In genomic region chr2:181364487-181364859, GRCm38 (mm10) we compare ENCODE assay signal across 8 mouse cellular contexts. TPM values are rescaled to one million over a fixed set of nuclear protein-coding genes. Genes with fewer than 3 reads are reported as not detected.
DNase-seq lines count a peak whose midpoint lies in the region; ATAC-seq and TF ChIP-seq lines count a peak whose summit lies in the region.

No protein-coding gene starts in this region.

- H3K4me2 ChIP-seq in embryonic facial prominence, embryonic 11.5 days (ENCODE audit: low read depth, low read length) = peak overlapping the region; percentile 90
- H3K4me2 ChIP-seq in intestine, embryonic 14.5 days (ENCODE audit: low read length) = peak overlapping the region; percentile 76
- peak overlapping the region; percentile 99 for H3K4me2 ChIP-seq in neural tube, embryonic 13.5 days

- H3K4me3 ChIP-seq in lung, adult 2 months (replicated peaks; ENCODE audit: extremely low read depth, low read depth, low read length) = peak overlapping the region; percentile 91
- H3K4me3 ChIP-seq in embryonic facial prominence, embryonic 11.5 days (ENCODE audit: low read depth, low read length) = peak overlapping the region; percentile 90
- peak overlapping the region; percentile 84 for H3K4me3 ChIP-seq in intestine, embryonic 14.5 days (ENCODE audit: low read depth, low read length)
- peak overlapping the region; percentile 96 for H3K4me3 ChIP-seq in neural tube, embryonic 13.5 days

- peak overlapping the region; percentile 74; the same call in 1 of the 2 replicates for H3K27ac ChIP-seq in embryonic facial prominence, embryonic 11.5 days (replicated peaks; ENCODE audit: low read depth, low read length)
- peak overlapping the region; percentile 72; the same call in 1 of the 2 replicates for H3K27ac ChIP-seq in intestine, embryonic 14.5 days (ENCODE audit: low read depth)
- H3K27ac ChIP-seq in neural tube, embryonic 13.5 days (replicated peaks) = peak overlapping the region; percentile 92

- TF ChIP-seq CTCF in lung, adult 2 months (IDR thresholded peaks at IDR 0.05; ENCODE audit: insufficient read depth, low read length) = no peak

- H3K27me3 ChIP-seq in embryonic facial prominence, embryonic 11.5 days (ENCODE audit: control insufficient read depth, insufficient read depth, low read length) = no peaks in the 10 kb centered on the region
- no peaks in the 10 kb centered on the region for H3K27me3 ChIP-seq in intestine, embryonic 14.5 days (replicated peaks; ENCODE audit: control insufficient read depth, insufficient read depth, low read length)
- no peaks in the 10 kb centered on the region for H3K27me3 ChIP-seq in neural tube, embryonic 13.5 days

- no peak for TF ChIP-seq POLR2A in lung, adult 2 months (IDR thresholded peaks at IDR 0.05; ENCODE audit: borderline replicate concordance, extremely low read depth, low read depth, low read length)

- 5% methylated on average over 14 of the region's 14 CpGs for WGBS in lung, adult 2 months
- 10% methylated on average over 14 of the region's 14 CpGs for WGBS in embryonic facial prominence, embryonic 11.5 days
- WGBS in intestine, embryonic 14.5 days = 10% methylated on average over 14 of the region's 14 CpGs
- 11% methylated on average over 14 of the region's 14 CpGs for WGBS in neural tube, embryonic 13.5 days

- ATAC-seq in embryonic facial prominence, embryonic 11.5 days (replicated peaks; ENCODE audit: insufficient number of reproducible peaks, low FRiP score, low TSS enrichment, low read depth) = no peak
- 0 out of 2 replicates have a peak, but pooled peaks have one; percentile 3 for ATAC-seq in intestine, embryonic 14.5 days (replicated peaks; ENCODE audit: low FRiP score, low TSS enrichment, low read depth)
- peak; percentile 13; the same call in 1 of the 2 replicates for ATAC-seq in neural tube, embryonic 13.5 days (ENCODE audit: low read depth)

- H3K4me1 ChIP-seq in lung, adult 2 months (ENCODE audit: control insufficient read depth, insufficient read depth, low read length) = peaks cover 8% of the 10 kb centered on the region
- no peaks in the 10 kb centered on the region for H3K4me1 ChIP-seq in embryonic facial prominence, embryonic 11.5 days (ENCODE audit: control insufficient read depth, insufficient read depth, low read length)
- H3K4me1 ChIP-seq in intestine, embryonic 14.5 days (replicated peaks; ENCODE audit: control insufficient read depth, insufficient read depth, low read length) = peaks cover 29% of the 10 kb centered on the region
- H3K4me1 ChIP-seq in neural tube, embryonic 13.5 days (replicated peaks) = peaks cover 50% of the 10 kb centered on the region

- peak overlapping the region; percentile 84 for H3K9ac ChIP-seq in embryonic facial prominence, embryonic 11.5 days (replicated peaks; ENCODE audit: low read length)
- H3K9ac ChIP-seq in intestine, embryonic 14.5 days (ENCODE audit: low read length) = peak overlapping the region; percentile 71
- peak overlapping the region; percentile 96 for H3K9ac ChIP-seq in neural tube, embryonic 13.5 days

- no peaks in the 10 kb centered on the region; the same call in 1 of the 2 replicates for H3K36me3 ChIP-seq in embryonic facial prominence, embryonic 11.5 days (replicated peaks; ENCODE audit: control insufficient read depth, insufficient read depth, low read depth, low read length)
- peaks cover 39% of the 10 kb centered on the region for H3K36me3 ChIP-seq in intestine, embryonic 14.5 days (ENCODE audit: control insufficient read depth, insufficient read depth, low read length)
- peaks cover 43% of the 10 kb centered on the region for H3K36me3 ChIP-seq in neural tube, embryonic 13.5 days

- H3K9me3 ChIP-seq in embryonic facial prominence, embryonic 11.5 days (replicated peaks; ENCODE audit: control insufficient read depth, low read length) = no peaks in the 10 kb centered on the region
- no peaks in the 10 kb centered on the region for H3K9me3 ChIP-seq in intestine, embryonic 14.5 days (ENCODE audit: control insufficient read depth, low read length)
- H3K9me3 ChIP-seq in neural tube, embryonic 13.5 days = no peaks in the 10 kb centered on the region

- no peak for DNase-seq in lung, adult 2 months
- DNase-seq in lung, postnatal 36 days = no peak
- no peak for DNase-seq in embryonic facial prominence, embryonic 11.5 days (ENCODE audit: low spot score)
- no peak for DNase-seq in intestine, embryonic 14.5 days (ENCODE audit: low spot score)
- DNase-seq in frontal cortex, postnatal 10 days (ENCODE audit: low spot score in 2 of 2) = no peak
- no peak for DNase-seq in thymus, adult 18-20 months
- no peak for DNase-seq in gastrocnemius, postnatal 25 days

RNA-seq across cellular contexts. Expression of gene Zgpat, which starts 0.3 kb away (rescaled TPM):
- polyA plus RNA-seq in lung, adult 2 months (2012; rRNA removed) = 39.0 and 44.0 TPM in 2 replicates
- polyA plus RNA-seq in embryonic facial prominence, embryonic 11.5 days (2014; fragmentation: Nextera tagmentation; extraction: Ambion mirVana) = 29.1 and 37.0 TPM in 2 replicates
- polyA plus RNA-seq in intestine, embryonic 14.5 days (2014; fragmentation: Nextera tagmentation; extraction: Ambion mirVana) = 34.4 and 38.2 TPM in 2 replicates
- 61.4 and 67.4 TPM in 2 replicates for polyA plus RNA-seq in neural tube, embryonic 13.5 days (2015; fragmentation: Nextera tagmentation; extraction: Ambion mirVana)
- total RNA-seq in gastrocnemius, postnatal 25 days (2021) = 10 to 100 TPM; 12.8 to 13.1 TPM

RNA-seq across cellular contexts. Expression of gene Arfrp1, which starts 0.7 kb away (rescaled TPM):
- polyA plus RNA-seq in lung, adult 2 months (2012; rRNA removed) = 29.1 and 42.9 TPM in 2 replicates
- polyA plus RNA-seq in embryonic facial prominence, embryonic 11.5 days (2014; fragmentation: Nextera tagmentation; extraction: Ambion mirVana) = 49.7 and 50.8 TPM in 2 replicates
- polyA plus RNA-seq in intestine, embryonic 14.5 days (2014; fragmentation: Nextera tagmentation; extraction: Ambion mirVana) = 50.3 and 52.6 TPM in 2 replicates
- 82.6 and 85.9 TPM in 2 replicates for polyA plus RNA-seq in neural tube, embryonic 13.5 days (2015; fragmentation: Nextera tagmentation; extraction: Ambion mirVana)
- 10 to 100 TPM; 25.0 to 29.3 TPM for total RNA-seq in gastrocnemius, postnatal 25 days (2021)

RNA-seq across cellular contexts. Expression of gene Lime1, which starts 15.4 kb away (rescaled TPM):
- 60.5 and 89.8 TPM in 2 replicates for polyA plus RNA-seq in lung, adult 2 months (2012; rRNA removed)
- 15.2 and 18.5 TPM in 2 replicates for polyA plus RNA-seq in embryonic facial prominence, embryonic 11.5 days (2014; fragmentation: Nextera tagmentation; extraction: Ambion mirVana)
- polyA plus RNA-seq in intestine, embryonic 14.5 days (2014; fragmentation: Nextera tagmentation; extraction: Ambion mirVana) = 20.5 and 22.2 TPM in 2 replicates
- polyA plus RNA-seq in neural tube, embryonic 13.5 days (2015; fragmentation: Nextera tagmentation; extraction: Ambion mirVana) = 41.3 and 41.4 TPM in 2 replicates
- 1 to 10 TPM; 4.2 to 5.5 TPM for total RNA-seq in gastrocnemius, postnatal 25 days (2021)

RNA-seq across cellular contexts. Expression of gene Rtel1, which starts 44.9 kb away (rescaled TPM):
- polyA plus RNA-seq in lung, adult 2 months (2012; rRNA removed) = 23.1 and 41.0 TPM in 2 replicates
- polyA plus RNA-seq in embryonic facial prominence, embryonic 11.5 days (2014; fragmentation: Nextera tagmentation; extraction: Ambion mirVana) = 52.5 and 55.9 TPM in 2 replicates
- 53.7 and 57.1 TPM in 2 replicates for polyA plus RNA-seq in intestine, embryonic 14.5 days (2014; fragmentation: Nextera tagmentation; extraction: Ambion mirVana)
- polyA plus RNA-seq in neural tube, embryonic 13.5 days (2015; fragmentation: Nextera tagmentation; extraction: Ambion mirVana) = 28.8 and 30.1 TPM in 2 replicates
- 10 to 100 TPM in 1 of 2 experiments, 1 to 10 TPM in 1; 9.9 to 14.9 TPM for total RNA-seq in gastrocnemius, postnatal 25 days (2021)

RNA-seq across cellular contexts. Expression of gene Stmn3, which starts 50.2 kb away (rescaled TPM):
- polyA plus RNA-seq in lung, adult 2 months (2012; rRNA removed) = 0.13 TPM in 1 of 2 replicates, not detected in the other
- polyA plus RNA-seq in embryonic facial prominence, embryonic 11.5 days (2014; fragmentation: Nextera tagmentation; extraction: Ambion mirVana) = 79.6 and 98.0 TPM in 2 replicates
- 56.5 and 63.9 TPM in 2 replicates for polyA plus RNA-seq in intestine, embryonic 14.5 days (2014; fragmentation: Nextera tagmentation; extraction: Ambion mirVana)
- 1,090 and 1,260 TPM in 2 replicates for polyA plus RNA-seq in neural tube, embryonic 13.5 days (2015; fragmentation: Nextera tagmentation; extraction: Ambion mirVana)
- total RNA-seq in gastrocnemius, postnatal 25 days (2021) = under 1 TPM in 1 of 2 experiments, not detected in 1; 0.32 TPM
